Mouse (Mus musculus): ENCODE results near the gene Epha2. TPM values are rescaled to one million over a fixed set of nuclear protein-coding genes. Genes with fewer than 3 reads are reported as not detected.

Gene Epha2
- total RNA-seq, 2 experiments from 2014 or later = 0.49 to 0.50 TPM

DNA sequence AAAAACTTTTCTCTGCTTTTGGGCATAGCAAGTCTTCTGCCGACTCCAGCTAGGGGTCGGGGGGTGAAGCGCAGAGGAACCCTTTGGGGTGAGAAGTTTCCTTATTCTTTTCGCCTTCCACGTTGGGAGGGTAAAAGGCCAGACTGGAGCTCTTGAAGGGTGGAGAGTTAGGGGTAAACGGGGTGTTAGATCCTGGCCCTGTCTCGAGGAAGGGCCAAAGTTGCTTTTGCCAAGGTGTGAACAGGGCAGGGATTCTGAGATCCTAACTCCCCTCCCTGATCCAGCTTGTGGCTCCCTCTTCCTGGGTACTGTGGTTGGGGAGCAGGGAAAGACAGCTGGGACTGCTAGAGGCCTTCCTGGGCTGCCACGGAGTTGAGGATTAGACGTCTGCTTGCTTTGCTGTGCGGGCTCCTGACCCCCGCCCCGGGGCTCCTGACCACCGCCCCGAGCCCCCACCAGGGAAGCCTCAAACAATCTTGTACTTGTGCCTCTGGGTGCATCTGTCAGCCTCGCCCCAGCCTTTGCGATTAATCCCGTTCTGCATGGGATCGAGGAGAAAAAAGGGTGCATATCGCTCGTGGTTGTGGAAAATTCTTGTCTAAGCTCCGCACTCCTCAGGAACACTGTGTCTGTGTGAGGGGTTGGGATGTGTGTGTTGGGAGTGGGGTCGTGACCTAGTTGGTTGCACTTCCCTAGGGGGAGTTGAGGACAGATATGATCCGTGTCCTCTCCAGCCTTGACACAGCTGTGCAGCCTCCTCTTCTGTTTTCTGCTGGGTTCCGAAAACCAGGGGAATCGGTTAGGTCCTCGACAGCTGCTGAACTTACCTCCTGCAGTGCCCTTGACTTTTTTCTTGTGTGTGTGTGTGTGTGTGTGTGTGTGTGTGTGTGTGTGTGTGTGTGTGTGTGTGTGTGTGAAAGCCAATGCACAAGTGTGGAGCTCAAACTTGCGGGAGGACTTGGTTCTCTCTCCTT lies 1.7 kb downstream of the Epha2 start:
- no peak for ATAC-seq (replicated peaks; ENCODE audit: poor library complexity)

DNA sequence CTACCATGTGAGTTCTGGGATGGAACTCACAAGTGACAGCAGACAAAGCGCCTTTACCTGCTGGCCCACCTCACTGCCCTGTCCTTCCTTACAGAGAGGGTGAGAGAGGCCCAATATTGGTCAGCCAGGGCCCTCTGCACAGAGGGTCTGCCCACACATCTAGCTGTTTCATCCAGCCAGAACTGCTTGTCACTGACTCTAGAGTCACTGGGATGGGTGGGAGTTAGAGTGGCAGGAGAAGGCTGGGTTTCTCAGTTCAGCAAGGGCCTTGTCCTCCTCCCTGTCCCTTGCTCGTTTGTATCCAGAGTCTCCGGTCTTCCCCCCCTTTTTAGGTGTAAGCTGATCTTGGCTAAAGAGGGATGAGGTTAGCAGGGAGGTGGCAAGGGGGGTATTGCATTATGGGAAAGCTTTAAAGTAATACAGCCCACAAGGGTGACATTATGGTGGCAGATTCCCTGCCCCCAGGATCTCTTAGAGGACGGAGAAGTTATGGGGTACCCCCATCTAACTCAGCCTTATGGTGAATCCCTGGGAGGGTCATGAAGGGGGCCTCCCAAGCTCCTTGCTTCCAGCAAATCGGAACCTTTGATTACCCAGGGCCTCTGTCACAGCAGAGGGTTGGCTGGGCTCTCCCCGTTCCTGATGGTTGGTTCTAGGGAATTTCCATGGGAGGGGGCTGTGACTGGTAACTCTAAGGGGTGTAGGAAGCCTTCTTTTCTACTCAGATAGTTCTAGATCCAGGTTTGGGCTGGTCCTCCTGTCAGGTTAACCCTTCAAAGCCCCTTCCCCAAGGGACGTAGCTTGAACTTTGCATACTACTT lies 2.6 kb downstream of the Epha2 start:
- ATAC-seq (replicated peaks; ENCODE audit: poor library complexity) = no peak

DNA sequence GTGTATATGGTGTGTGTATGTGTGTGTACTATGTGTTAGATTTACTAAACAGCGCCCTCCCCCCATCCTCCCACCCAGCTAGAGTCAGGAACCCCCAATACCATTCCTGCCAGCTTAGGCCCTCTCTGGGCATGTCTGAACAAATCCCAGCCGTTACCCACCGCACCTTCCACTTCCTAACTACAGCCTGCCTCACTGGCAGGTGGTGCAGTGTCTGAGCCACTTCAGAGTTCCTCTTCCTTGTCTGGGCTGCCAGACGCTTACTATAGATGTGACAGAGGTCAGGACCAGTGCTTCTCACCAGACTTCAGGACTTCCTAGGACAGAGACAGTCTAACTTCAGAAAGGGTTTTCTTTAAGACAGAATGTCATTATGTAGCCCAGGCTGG lies 3.2 kb downstream of the Epha2 start:
- peak; percentile 60 for ATAC-seq (replicated peaks; ENCODE audit: poor library complexity)

DNA sequence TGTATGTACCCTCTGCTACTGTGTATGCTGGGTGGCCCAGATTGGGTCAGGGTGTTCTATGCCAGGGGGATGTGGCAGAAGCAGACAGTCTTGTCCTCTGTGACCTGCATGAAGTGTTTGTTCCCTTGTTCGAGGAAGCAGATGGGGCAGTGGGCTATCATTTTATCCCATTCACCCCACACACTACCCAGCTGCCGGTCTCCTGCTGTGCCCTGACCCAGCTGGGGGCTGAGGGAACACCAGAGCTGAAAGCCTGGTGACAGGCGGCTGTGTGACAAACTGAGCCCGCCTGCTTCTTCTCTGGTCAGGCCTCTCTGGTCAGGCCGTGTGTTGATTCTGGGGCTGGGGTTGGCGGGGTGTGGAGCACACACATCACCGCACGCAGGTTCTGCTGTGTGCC lies 5.0 kb downstream of the Epha2 start:
- ATAC-seq (replicated peaks; ENCODE audit: poor library complexity) = no peak

DNA sequence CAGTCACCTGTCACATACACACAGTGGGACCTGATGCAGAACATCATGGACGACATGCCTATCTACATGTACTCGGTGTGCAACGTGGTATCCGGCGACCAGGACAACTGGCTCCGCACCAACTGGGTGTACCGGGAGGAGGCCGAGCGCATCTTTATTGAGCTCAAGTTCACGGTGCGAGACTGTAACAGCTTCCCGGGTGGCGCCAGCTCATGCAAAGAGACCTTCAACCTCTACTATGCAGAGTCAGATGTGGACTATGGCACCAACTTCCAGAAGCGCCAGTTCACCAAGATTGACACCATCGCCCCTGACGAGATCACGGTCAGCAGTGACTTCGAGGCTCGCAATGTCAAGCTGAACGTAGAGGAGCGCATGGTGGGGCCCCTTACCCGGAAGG lies 7.3 kb downstream of the Epha2 start:
- ATAC-seq (replicated peaks; ENCODE audit: poor library complexity) = no peak

DNA sequence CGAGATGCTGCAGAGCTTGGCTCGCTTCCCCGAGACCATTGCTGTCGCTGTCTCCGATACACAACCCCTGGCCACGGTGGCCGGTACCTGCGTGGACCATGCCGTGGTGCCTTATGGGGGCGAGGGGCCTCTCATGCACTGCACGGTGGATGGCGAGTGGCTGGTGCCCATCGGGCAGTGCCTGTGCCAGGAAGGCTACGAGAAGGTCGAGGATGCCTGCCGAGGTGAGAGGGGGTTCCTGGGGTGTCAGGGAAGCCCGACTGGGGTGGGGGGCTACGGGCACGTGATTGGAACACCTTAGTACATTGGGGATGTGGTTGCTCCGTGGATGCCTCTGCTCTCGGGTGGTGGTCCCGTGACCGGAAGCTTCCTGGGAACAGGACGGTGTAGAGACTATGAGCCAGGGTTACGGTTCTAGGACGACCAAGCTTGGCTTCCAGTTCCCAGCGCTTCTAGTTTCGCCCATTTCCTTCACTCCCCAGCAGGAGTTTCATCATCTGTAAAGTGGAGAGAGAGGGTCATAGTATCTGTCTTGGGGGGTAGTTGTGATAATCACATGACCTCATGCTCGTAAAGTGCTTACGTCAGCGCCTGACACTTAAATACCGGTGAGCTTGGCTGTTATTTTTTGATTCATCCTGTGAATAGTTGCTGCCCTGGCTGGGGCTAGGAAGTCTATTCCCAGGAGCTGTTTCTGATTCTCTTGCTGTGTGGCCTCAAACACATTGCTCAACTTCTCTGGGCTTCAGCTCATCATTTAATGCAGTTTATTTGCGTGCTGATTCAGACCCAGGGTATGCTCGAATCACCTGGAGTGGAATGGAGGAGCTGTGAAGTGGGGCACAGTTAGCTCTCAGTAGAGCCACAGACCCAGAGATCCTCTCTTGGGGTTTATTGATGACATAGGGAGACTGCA lies 8.1 kb downstream of the Epha2 start:
- no peak for ATAC-seq (replicated peaks; ENCODE audit: poor library complexity)

DNA sequence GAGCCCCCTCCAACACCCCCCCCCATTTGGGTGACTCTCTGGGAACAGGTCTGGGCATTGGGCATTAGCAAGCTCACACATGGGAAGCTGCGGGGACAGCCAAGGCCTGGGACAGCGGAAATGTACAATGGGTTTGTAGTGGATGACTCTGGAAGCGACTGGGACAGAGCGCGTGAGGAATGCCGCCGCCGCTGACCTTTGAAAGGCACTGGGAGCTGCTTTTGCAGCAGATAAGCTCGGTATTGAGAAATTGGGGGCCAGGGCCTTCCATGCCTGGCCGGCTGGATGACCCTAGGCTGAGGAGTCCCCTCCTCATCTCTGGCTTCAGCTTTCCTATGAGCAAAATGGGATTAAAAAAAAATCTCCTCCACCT lies 8.7 kb downstream of the Epha2 start:
- ATAC-seq (replicated peaks; ENCODE audit: poor library complexity) = no peak

DNA sequence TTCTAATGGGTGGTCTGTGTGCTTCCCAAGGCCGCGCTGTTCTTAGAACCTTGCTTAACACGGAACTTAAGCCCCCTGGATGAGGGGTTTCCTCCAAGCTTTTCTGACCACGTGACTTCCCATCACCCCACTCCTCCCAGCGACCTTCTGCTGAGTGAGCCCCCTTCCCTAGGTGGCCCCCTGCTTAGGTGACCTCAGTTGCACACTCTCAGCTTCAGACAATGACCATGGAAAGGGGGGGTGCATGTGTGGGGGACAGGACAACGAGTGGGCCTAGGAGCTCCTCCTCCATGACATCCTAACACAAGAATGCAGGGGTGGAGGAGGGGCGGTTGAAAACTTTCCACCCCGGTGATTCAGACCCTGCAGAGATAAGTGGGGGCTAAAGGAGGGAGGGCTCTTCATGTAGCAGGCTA lies 9.2 kb downstream of the Epha2 start:
- no peak for ATAC-seq (replicated peaks; ENCODE audit: poor library complexity)

DNA sequence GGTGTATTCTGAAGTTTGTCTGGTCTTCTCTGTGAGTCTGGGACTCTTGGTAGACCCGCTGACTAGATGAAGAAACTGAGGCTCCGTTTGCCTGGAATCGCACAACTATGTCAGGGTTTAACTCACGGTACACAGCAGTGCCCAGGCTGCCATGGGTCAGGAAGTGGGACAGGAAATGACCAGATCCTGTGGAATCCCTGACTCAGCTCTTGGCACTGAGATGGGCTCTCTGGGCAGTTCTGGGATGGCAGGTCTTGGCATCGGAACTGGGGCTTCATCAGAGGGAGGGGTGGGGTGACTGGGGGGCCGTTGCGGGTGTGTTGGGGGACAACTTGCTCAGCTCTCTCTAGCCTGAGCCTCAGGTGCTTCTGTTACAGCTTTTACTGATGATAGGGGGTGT lies 10.0 kb downstream of the Epha2 start:
- no peak for ATAC-seq (replicated peaks; ENCODE audit: poor library complexity)

DNA sequence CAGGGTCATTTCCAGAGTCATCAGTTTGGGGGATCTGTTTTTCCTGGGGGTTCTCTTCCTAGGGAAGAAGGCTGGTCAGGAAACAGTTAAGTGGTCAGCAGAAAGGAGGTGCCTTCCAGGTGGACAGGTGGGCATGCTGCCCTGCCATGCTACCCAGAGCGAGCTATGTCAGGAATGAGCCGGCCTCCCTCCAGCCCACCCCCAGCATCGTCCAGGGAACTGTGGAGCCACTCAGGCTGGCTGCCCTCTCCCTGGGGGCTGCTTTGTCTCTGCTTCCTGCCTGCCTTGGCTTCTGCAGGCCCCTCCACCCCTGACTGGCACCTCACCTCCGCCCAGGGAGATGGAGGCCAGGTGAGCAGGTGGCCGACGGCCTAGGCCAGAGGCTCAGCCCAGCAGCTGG lies 10.5 kb downstream of the Epha2 start:
- ATAC-seq (replicated peaks; ENCODE audit: poor library complexity) = no peak

DNA sequence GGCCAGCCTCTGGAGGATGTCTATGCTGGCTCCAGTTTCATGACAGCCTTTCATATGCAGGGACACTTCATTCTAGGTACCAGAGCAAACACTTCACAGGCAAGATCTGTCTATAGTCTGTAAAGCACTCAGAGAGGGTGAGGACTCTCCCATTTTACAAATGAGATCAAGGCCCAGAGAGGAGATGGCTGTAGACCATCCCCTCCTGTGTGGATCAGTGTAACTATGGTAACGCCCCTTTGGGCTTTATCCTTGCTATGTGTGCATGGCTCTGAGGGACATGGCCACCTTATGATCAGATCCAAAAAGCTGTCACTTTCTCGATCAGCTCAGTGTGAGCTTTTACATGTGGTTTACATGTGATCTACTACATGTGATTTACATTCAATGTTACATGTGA lies 10.9 kb downstream of the Epha2 start:
- ATAC-seq (replicated peaks; ENCODE audit: poor library complexity) = no peak

DNA sequence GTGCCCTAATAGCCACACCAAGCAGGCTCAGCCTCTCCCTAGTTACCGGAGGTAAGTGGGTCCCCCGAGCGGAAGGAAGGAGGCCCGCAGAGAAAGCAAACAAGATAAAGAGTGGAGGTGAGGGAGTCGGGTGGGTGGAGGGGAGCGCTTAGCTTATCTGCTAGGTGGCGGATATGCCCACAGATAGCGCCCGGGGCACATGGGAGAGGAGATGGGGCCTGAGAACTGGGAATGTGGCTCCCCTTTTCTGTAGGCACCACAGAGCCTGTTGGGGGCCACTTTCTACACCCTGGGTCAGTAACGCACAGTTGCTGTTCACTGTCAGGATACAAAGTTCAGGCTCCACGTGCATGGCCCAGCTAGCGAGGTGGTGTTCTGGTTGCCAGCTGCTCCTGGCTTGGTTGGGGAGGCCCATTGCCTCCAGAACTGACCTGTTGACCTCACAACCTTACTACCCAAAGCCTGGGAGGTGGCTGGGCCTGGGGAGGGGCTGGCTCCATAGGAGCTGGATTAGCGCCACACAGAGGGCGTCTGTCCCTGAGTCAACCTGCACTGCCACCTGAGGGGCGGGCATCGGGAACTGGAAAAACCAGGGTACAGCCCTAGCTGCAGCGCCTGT lies 11.6 kb downstream of the Epha2 start:
- ATAC-seq (replicated peaks; ENCODE audit: poor library complexity) = no peak

DNA sequence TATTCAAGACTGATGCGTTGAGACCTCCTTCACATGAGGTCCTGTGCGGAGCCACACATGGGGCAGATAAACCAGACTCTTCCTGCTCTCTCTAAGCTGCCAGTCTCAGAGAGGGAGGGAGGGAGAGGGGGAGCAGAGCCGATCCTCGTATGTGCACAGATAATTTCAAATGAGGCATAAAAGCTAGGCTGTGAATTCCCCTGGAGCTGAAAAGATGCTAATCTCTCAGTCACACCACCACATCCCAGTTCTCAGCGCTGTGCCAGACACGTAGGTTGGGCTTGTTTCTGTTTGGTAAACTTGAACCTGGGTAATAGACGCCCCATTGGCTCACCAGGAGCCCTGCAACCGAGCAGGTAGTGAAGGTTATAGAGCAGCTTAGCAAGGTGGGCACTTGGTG lies 12.4 kb downstream of the Epha2 start:
- ATAC-seq (replicated peaks; ENCODE audit: poor library complexity) = no peak

DNA sequence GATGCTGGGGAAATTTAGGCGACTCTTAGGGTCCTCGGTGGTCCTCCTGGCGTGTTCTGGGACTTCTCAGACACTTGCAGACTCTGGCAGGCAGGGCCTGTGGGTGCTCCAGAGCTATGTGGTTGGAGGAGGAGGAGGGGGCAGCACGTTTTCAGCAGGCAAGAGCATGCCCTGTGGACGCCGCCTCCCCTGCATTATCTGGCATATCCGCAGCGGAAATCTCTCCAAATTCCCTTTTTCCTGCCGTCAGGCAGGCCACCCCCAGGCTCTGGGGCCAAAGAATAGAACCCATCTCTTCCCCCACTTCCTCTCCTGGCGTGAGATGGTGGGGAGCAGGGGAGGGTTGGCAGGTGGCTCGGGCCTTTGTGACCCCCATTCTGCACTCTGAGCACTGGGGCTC lies 12.9 kb downstream of the Epha2 start:
- ATAC-seq (replicated peaks; ENCODE audit: poor library complexity) = no peak

DNA sequence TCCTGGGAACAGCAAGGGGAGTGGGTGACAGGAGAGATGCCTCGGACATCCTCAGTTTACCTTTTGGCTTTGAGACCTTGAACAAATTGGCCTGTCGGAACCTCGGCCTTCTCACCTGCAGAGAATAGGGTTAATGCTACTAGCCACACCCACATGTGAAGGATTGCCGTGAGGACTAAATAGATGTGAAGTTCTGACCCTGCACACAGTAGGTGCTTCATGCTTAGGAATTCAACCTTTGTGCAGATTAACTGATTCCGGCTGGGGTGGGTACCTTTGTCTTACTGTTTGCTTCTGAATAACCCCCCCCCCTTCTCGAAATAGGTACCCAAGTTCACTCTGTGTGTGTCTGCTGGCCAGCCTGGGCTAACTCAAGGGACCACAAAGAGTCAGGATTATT lies 13.7 kb downstream of the Epha2 start:
- ATAC-seq (replicated peaks; ENCODE audit: poor library complexity) = no peak

DNA sequence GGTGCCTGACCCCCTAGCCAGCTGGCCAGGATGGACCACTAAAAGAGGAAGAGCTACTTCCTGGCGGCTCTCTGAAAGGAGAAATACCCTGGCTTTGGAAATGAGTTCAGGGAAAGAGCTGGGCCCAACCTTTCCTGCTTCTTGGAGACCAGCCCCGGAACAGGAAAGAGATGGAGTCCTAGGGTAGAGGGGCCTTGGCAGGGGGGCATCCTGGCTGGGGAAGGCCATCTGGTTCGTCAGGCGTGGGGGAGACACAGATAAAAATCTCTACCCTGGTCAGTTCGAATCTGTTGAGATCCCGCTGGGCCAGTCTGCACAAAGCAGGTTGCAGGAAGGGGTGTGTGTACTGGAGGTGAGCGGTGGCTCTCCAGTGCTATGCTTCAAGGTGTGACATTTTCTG lies 15.0 kb downstream of the Epha2 start:
- ATAC-seq (replicated peaks; ENCODE audit: poor library complexity) = 0 out of 2 replicates have a peak, but pooled peaks have one; percentile 14

DNA sequence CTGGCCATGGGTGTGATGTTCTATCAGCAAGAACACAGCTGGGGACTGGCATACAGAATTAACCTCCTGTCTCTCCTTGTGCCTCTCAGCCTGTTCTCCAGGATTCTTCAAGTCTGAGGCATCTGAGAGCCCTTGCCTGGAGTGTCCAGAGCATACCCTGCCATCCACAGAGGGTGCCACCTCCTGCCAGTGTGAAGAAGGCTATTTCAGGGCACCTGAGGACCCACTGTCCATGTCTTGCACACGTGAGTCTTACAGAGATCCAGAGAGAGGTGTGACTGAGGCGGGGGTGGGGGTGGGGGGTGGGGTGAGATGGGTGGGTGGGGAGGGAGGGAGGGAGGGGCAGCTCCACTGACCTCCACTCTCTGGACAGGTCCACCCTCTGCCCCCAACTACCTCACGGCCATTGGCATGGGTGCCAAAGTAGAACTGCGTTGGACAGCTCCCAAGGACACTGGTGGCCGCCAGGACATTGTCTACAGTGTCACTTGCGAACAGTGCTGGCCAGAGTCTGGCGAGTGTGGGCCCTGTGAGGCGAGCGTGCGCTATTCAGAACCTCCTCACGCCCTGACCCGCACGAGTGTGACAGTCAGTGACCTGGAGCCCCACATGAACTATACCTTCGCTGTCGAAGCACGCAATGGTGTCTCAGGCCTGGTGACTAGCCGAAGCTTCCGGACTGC lies 15.6 kb downstream of the Epha2 start:
- no peak for ATAC-seq (replicated peaks; ENCODE audit: poor library complexity)

DNA sequence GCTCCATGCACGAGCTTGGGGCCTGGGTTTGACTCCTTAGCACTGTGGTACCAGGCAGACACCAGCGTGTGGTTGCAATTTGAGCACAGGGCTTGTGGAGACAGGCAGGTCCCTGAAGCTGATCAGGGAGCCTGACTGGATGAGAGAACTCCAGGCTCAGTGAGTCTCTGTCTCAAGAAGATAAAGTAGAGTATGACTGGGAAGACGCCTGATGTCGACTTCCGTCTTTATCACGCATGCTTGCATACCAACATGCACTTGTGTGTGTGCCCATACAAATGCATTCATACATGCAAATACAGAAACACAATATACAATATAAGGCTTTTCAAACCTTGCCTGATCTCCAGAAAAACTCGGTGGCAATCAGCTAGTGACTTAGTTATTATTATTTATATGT lies 16.9 kb downstream of the Epha2 start:
- no peak for ATAC-seq (replicated peaks; ENCODE audit: poor library complexity)

DNA sequence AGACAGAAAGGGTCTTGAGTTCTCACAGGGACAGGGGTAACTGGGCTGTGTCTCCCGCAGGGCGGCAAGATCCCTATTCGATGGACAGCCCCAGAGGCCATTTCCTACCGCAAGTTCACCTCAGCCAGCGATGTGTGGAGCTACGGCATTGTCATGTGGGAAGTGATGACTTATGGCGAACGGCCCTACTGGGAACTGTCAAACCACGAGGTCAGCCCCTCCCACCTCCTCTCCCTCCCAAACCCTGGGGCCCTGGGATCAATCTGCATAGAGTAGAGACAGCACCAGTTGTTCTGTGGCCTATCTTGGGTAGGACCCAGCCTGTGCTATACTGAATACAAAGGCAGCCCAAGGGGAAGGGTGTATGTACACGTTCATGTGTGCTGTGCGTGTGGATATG lies 21.5 kb downstream of the Epha2 start:
- peak; percentile 33; the same call in 1 of the 2 replicates for ATAC-seq (replicated peaks; ENCODE audit: poor library complexity)

DNA sequence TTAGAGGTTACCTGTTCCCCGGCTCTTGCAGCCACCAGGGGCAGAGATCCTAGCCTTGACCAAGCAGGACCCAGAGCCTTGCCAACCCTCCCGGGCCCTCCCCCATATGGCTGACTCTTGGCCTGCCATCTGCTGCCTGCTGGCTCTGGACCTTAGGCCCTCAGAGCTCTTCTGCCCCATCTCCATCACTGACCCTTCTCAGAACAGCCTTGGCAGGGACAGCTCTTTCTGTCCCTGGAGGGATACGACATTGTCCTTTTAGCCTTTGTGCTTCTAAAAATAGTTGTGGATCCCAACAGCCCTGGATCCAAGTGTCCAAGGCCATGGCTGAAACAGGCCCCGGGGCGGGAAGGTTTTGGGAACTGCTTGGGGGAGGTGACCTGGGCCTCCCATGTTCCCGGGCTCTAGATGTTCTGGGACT lies 23.7 kb downstream of the Epha2 start:
- no peak for ATAC-seq (replicated peaks; ENCODE audit: poor library complexity)

Data from megakaryocyte progenitor cell, adult 5-6 weeks (primary cell).